In genomic region chr3:101661184-101661992, GRCm38 (mm10) we compare ENCODE assay signal across 8 mouse cellular contexts. TPM values are rescaled to one million over a fixed set of nuclear protein-coding genes. Genes with fewer than 3 reads are reported as not detected.
DNase-seq lines count a peak whose midpoint lies in the region; ATAC-seq and TF ChIP-seq lines count a peak whose summit lies in the region.

No protein-coding gene starts in this region.

- no peaks in the 10 kb centered on the region for H3K9me3 ChIP-seq in forebrain, embryonic 15.5 days
- H3K9me3 ChIP-seq in lung, postnatal 0 days (ENCODE audit: low read length), result no peaks in the 10 kb centered on the region

- peak overlapping the region; percentile 41 for H3K27ac ChIP-seq in forebrain, embryonic 15.5 days (replicated peaks)
- H3K27ac ChIP-seq in lung, postnatal 0 days (ENCODE audit: low read length), result no peak overlapping the region

- peak; percentile 46 for DNase-seq in testis, postnatal 14 days (ENCODE audit: low spot score)
- DNase-seq in testis, postnatal 10 days (ENCODE audit: low spot score), result no peak
- DNase-seq in lung, postnatal 0 days (ENCODE audit: low spot score), result peak; percentile 53
- peak; percentile 53 for DNase-seq in telencephalon, adult 2 months (ENCODE audit: low read depth, low spot score)
- no peak for DNase-seq in gastrocnemius, postnatal 4 days (ENCODE audit: low spot score in 2 of 2)
- DNase-seq in heart, adult 11 months, result no peak
- no peak for DNase-seq in cerebellum, adult 9-11 months

- H3K4me1 ChIP-seq in forebrain, embryonic 15.5 days, result peaks cover 15% of the 10 kb centered on the region
- no peaks in the 10 kb centered on the region for H3K4me1 ChIP-seq in lung, postnatal 0 days (ENCODE audit: insufficient read depth, low read depth, low read length)

- no peaks in the 10 kb centered on the region for H3K36me3 ChIP-seq in forebrain, embryonic 15.5 days
- no peaks in the 10 kb centered on the region for H3K36me3 ChIP-seq in lung, postnatal 0 days (ENCODE audit: insufficient read depth, low read length)

- no peak overlapping the region for H3K9ac ChIP-seq in forebrain, embryonic 15.5 days (replicated peaks)
- no peak overlapping the region for H3K9ac ChIP-seq in lung, postnatal 0 days (replicated peaks; ENCODE audit: low read depth)

- H3K27me3 ChIP-seq in forebrain, embryonic 15.5 days, result no peaks in the 10 kb centered on the region
- no peaks in the 10 kb centered on the region for H3K27me3 ChIP-seq in lung, postnatal 0 days (replicated peaks; ENCODE audit: insufficient read depth, low read length)

- peak; percentile 86 for ATAC-seq in forebrain, embryonic 15.5 days (replicated peaks)
- ATAC-seq in lung, postnatal 0 days, result peak; percentile 63

- TF ChIP-seq CTCF in lung, postnatal 0 days (IDR thresholded peaks at IDR 0.05), result no peak

- 36% methylated on average over 9 of the region's 9 CpGs for WGBS in forebrain, embryonic 15.5 days
- WGBS in lung, postnatal 0 days, result 40% methylated on average over 9 of the region's 9 CpGs

- no peak for TF ChIP-seq EP300 in lung, postnatal 0 days (IDR thresholded peaks at IDR 0.05)

- H3K4me2 ChIP-seq in forebrain, embryonic 15.5 days (replicated peaks), result no peak overlapping the region
- no peak overlapping the region for H3K4me2 ChIP-seq in lung, postnatal 0 days (replicated peaks; ENCODE audit: low read depth, low read length)

- H3K4me3 ChIP-seq in forebrain, embryonic 15.5 days, result no peak overlapping the region
- H3K4me3 ChIP-seq in lung, postnatal 0 days (ENCODE audit: low read depth, low read length), result no peak overlapping the region

RNA-seq across cellular contexts. Expression of gene Atp1a1, which starts 56.9 kb away (rescaled TPM):
- polyA plus RNA-seq in forebrain, embryonic 15.5 days (2015; fragmentation: Nextera tagmentation; extraction: Ambion mirVana), result 39.7 and 43.7 TPM in 2 replicates
- polyA plus RNA-seq in lung, postnatal 0 days (2015; fragmentation: Nextera tagmentation; extraction: Ambion mirVana), result 123 and 136 TPM in 2 replicates
- total RNA-seq in gastrocnemius, postnatal 4 days (2021), result 100 to 1,000 TPM; 112 to 117 TPM

Comparison
In these comparisons a context has a peak if more than half of its experiments do, and no peak if none do; other contexts are left out.
1. DNase-seq: peak in testis, postnatal 14 days (single experiment), lung, postnatal 0 days (single experiment) and telencephalon, adult 2 months (single experiment); none in testis, postnatal 10 days (single experiment), gastrocnemius, postnatal 4 days (0 of 2), heart, adult 11 months (single experiment) and cerebellum, adult 9-11 months (single experiment).